Mouse (Mus musculus) cerebellum, adult 2 months (tissue): ENCODE measurements at regions not wholly inside any gene's neighbourhood (a gene's known extent, or its start where the extent isn't known, plus 50 kb on each side); places are given as distances from the start of the nearest gene placed in this dataset.

Experiments
- DNase-seq, 2 experiments: peaks; one replicate each; pipeline ENCODE4 v3.0.0; 2021
- H3K27ac ChIP-seq: fragments of 200-500 bp; 2 replicates; pipeline ENCODE4 v1.5.1; 2012; ENCODE audit warnings: low read length, control low read depth, inconsistent platforms; ENCODE audit not compliant: insufficient read depth
- H3K27me3 ChIP-seq: fragments of 200-500 bp; 2 replicates; pipeline ENCODE4 v1.6.1; 2012; ENCODE audit warnings: inconsistent platforms, mild to moderate bottlenecking, low read length, moderate library complexity; ENCODE audit not compliant: control insufficient read depth, insufficient read depth
- H3K4me1 ChIP-seq: fragments of 200-500 bp; 2 replicates; pipeline ENCODE4 v1.6.1; 2011; ENCODE audit warnings: low read length; ENCODE audit not compliant: control insufficient read depth, insufficient read depth
- H3K4me3 ChIP-seq: fragments of 200-500 bp; replicated peaks from 2 replicates; pipeline ENCODE3; 2011; ENCODE audit warnings: mild to moderate bottlenecking, low read depth, low read length, control low read depth; ENCODE audit not compliant: insufficient read depth
- CTCF ChIP-seq: fragments of 200-500 bp; IDR thresholded peaks from 2 replicates; pipeline ENCODE4 v1.5.1; 2011; ENCODE audit warnings: low read depth, mild to moderate bottlenecking, control low read depth, low read length, moderate library complexity, borderline replicate concordance; ENCODE audit not compliant: insufficient read depth
- POLR2A ChIP-seq: fragments of 200-500 bp; IDR thresholded peaks from 2 replicates; pipeline ENCODE4 v1.6.1; 2011; ENCODE audit warnings: low read length, control low read depth, borderline replicate concordance; ENCODE audit not compliant: insufficient read depth
- WGBS: fragments of 180-500 bp; shearing (Covaris S2); methylation state at CpG from one replicate; pipeline ENCODE4 v1.1.7; 2018; 5-methylcytosine and 5-hydroxymethylcytosine counted together

DNA sequence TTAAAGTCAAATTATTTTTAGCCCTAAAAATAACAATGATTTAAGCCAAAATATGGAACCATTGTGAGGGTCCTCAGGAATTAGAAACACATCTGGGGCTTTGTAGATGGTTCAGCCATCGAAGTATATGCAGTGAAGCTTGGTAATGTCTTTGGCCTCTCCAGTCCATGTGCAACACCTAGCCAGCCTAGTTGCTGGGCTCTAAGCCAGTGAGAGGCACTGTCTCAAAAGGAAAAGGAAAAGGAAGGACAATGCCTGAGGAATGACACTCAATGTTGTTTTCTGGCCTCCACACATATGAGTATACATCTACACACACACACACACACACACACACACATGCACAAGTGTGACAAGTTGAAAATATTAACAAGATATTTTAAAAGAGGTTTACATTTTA, 124.8 kb upstream of the Emcn start:
- no peak for TF ChIP-seq POLR2A
- no peak for TF ChIP-seq CTCF
- Histone ChIP-seq H3K27ac (no peak overlapping the region), H3K27me3 (no peaks in the 10 kb centered on the region), H3K4me1 (no peaks in the 10 kb centered on the region; the same call in 1 of the 2 replicates), H3K4me3 (no peak overlapping the region)
- 54% methylated on average over 1 of the region's 1 CpGs for WGBS
- DNase-seq: peak in 1 of 2 experiments; percentile 15

DNA sequence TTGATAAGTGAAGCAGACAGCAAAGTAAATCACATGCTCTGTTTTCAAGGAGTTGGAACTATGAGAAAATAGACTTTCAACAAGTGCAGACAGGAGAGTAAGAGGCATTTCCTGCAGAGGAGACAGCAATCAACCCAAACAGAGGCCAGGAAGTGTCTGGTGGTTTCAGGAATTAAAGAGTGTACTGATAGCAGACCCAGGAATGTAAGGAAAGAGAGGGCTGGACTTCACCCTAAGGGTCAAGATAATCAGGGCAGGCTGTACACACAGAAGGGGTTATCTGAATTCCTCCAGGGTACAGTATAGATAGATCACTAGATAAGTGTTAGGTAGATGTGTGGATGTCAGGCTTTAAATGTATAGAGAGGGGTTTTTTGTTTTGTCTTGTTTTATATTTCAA, 123.6 kb upstream of the Emcn start:
- Histone ChIP-seq H3K27me3 (no peaks in the 10 kb centered on the region), H3K27ac (no peak overlapping the region), H3K4me3 (no peak overlapping the region), H3K4me1 (no peaks in the 10 kb centered on the region; the same call in 1 of the 2 replicates)
- DNase-seq: no peak
- no peak for TF ChIP-seq CTCF
- no peak for TF ChIP-seq POLR2A

DNA sequence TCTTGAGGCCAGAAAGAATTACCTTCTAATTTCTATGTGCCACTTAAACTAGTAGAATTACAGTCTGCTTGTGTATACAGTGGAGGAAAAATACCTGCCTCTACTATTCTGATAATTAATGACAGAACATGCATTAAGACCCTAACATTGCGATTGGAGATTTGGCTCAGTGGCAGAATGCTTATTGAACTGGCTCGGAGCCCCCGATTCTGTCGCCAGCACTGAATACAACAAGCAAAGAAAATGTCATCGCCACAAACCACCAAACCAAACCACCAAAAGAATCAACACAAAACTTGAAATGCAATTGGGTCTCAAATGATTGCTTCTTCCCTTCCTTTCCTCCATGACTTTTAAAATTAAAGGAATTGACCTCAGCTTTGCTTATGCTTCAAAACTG, 122.9 kb upstream of the Emcn start:
- TF ChIP-seq CTCF (no peak), POLR2A (no peak)
- Histone ChIP-seq H3K27ac (no peak overlapping the region), H3K4me1 (no peaks in the 10 kb centered on the region; the same call in 1 of the 2 replicates), H3K27me3 (no peaks in the 10 kb centered on the region), H3K4me3 (no peak overlapping the region)
- DNase-seq: no peak
- 46% methylated on average over 5 of the region's 5 CpGs for WGBS

DNA sequence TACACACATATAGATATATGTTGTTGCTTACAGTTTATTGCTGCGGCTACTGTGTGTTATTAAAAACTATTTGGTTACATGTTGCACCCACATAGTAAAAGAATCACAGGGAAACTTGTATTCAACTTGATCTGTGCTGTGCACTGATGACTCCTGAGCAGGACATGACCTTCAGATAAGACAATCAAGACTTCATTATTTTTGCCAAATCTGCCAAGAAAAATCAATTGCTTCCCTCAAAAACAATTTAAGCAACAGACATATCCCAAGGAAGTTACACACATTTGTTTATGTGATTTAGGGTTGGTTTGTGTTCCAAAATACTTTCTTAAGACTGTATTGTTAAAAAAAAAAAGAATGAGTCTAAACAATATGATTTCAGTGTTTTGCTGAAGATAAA, 114.7 kb upstream of the Emcn start:
- H3K4me1 ChIP-seq: no peaks in the 10 kb centered on the region
- DNase-seq: no peak
- no peak overlapping the region for H3K4me3 ChIP-seq
- H3K27ac ChIP-seq: no peak overlapping the region
- TF ChIP-seq CTCF (no peak), POLR2A (no peak)
- WGBS: 97% methylated on average over 1 of the region's 1 CpGs
- H3K27me3 ChIP-seq: no peaks in the 10 kb centered on the region

DNA sequence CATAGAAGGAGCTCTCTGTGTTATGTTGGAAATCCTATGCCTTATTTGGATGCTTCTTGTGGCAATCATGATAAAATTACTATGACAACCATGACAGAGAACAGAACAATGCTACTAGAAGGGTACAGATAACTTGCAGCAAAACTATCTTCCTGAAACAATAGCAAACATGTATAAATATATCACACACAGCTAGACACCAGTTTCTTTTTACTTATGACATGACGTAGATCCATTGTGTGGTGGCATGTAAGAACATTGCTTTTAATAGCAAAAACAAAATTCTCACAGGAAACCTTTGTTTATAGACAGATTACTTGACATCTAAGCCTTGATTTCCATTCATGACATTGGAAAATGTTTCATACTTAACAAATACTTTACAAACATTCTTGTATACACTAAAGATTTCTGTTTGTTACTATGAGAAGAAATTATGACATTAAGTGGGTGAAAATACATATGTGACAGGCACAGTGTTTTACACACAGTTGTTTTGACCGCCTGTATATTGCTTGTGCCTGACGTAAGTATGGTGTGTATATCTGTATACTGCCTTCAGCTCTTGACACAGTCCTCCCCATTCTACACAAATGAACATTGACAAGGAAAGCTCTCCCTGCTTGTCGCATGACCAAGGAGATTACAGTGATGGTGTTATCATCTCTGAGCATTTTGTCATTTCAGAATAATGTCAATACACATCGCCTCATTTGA, 113.6 kb upstream of the Emcn start:
- no peaks in the 10 kb centered on the region for H3K4me1 ChIP-seq
- WGBS: 90% methylated on average over 5 of the region's 5 CpGs

DNA sequence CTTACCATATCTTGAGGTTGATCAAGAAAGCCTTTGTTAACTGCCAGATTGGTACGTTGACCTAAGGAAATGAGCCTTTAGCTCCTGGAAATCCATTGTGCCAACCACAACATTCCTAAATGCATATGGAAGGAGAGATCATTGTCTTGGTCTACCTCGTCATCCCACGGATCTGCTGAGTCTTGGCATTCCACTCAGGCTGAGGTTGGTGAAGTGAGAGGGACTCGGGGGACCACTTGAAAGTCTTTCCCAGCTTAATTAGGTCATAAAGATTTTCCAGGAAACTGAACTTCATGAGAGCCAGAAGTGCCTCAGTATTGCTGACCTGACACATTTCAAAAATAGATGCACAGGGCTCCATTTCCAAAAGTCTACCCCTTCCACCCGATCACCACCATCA, 112.5 kb upstream of the Emcn start:
- Histone ChIP-seq H3K4me1 (no peaks in the 10 kb centered on the region), H3K27me3 (no peaks in the 10 kb centered on the region), H3K4me3 (no peak overlapping the region), H3K27ac (no peak overlapping the region)
- DNase-seq: no peak
- 78% methylated on average over 5 of the region's 5 CpGs for WGBS
- TF ChIP-seq CTCF: no peak
- TF ChIP-seq POLR2A: no peak

More for the DNA sequence above, 113.6 kb upstream of the Emcn start:
- no peak for DNase-seq
- H3K27me3 ChIP-seq: no peaks in the 10 kb centered on the region
- no peak overlapping the region for H3K4me3 ChIP-seq
- no peak overlapping the region for H3K27ac ChIP-seq
- TF ChIP-seq CTCF (no peak), POLR2A (no peak)

DNA sequence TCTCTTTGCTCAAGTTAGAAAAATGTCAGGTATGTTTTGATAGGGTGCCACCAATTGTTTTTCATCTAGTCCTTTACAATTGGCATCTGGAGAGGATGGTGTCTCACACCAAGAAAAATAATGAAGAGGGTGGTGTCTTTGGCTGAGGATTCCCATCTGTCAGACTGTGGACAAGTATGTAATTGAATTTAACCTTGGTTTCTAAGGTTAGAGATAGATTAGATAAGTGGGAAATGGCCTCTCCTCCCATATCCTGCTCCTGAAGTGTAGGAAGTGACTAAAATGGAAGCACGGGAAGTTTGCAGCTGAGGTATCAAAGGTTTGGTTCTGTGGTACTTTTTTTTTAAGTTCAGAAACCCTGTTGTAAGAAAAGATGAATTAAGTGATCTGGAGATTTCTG, 98.0 kb upstream of the Emcn start:
- TF ChIP-seq CTCF (no peak), POLR2A (no peak)
- Histone ChIP-seq H3K27ac (no peak overlapping the region), H3K27me3 (no peaks in the 10 kb centered on the region), H3K4me3 (no peak overlapping the region), H3K4me1 (no peaks in the 10 kb centered on the region)
- no peak for DNase-seq
- WGBS: 89% methylated on average over 1 of the region's 1 CpGs

DNA sequence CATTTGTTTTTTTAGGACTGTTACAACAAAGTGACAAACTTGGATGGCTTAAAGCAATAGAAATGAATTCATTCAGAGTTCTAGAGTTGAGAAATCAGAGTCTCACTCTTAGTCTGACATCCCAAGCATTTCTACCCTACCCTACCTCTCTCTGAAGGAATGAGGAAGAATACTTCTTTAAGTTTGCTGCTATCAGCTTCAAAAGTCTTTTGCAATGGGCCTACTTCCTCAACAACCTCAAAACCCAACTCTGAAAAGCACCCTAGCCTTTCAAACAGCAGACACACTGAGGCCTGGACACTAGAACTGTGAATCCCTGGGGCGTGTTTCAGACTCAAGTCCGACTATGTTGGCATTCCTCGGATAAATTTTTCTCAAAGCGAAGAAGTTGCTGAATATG, 77.0 kb upstream of the Emcn start:
- no peak overlapping the region for H3K27ac ChIP-seq
- no peak for DNase-seq
- H3K4me3 ChIP-seq: no peak overlapping the region
- 98% methylated on average over 4 of the region's 4 CpGs for WGBS
- TF ChIP-seq CTCF (no peak), POLR2A (no peak)
- no peaks in the 10 kb centered on the region for H3K27me3 ChIP-seq
- H3K4me1 ChIP-seq: peaks cover 2% of the 10 kb centered on the region; the same call in 1 of the 2 replicates
